Mouse (Mus musculus) bone marrow macrophage, adult 2 months (primary cell): ENCODE results near the gene Smarcb1.
"Not testable (repeated sequence)": the region's sequence is repeated elsewhere in the genome, so short reads cannot be mapped to it uniquely, and the experiment has no call there.

Experiments used
- CTCF ChIP-seq: IDR thresholded peaks from 2 replicates; pipeline ENCODE4 v1.5.1; 2012; ENCODE audit warnings: low read depth, mild to moderate bottlenecking, low read length, moderate library complexity
- POLR2A ChIP-seq: IDR thresholded peaks from 2 replicates; pipeline ENCODE4 v1.6.1; 2012; ENCODE audit warnings: mild to moderate bottlenecking, low read depth, low read length, borderline replicate concordance

GRCm38 (mm10) chr10:75859786-75860470 lies 61.5 kb downstream of the Smarcb1 start, which contains the start of gene Mif:
- not testable (repeated sequence) for TF ChIP-seq POLR2A, CTCF
